Mouse (Mus musculus) bone marrow, adult 2 months (tissue): Measurements from ENCODE around the gene Magi2.

Source experiments
- CTCF ChIP-seq: fragments of 200-500 bp; IDR thresholded peaks from 2 replicates; pipeline ENCODE4 v1.5.1; 2011; ENCODE audit warnings: low read length, control low read depth; ENCODE audit not compliant: control insufficient read depth, insufficient read depth
- POLR2A ChIP-seq: fragments of 200-500 bp; IDR thresholded peaks from 2 replicates; pipeline ENCODE4 v1.6.1; 2011; ENCODE audit warnings: low read depth, mild to moderate bottlenecking, control low read depth, low read length, borderline replicate concordance; ENCODE audit not compliant: control insufficient read depth

DNA sequence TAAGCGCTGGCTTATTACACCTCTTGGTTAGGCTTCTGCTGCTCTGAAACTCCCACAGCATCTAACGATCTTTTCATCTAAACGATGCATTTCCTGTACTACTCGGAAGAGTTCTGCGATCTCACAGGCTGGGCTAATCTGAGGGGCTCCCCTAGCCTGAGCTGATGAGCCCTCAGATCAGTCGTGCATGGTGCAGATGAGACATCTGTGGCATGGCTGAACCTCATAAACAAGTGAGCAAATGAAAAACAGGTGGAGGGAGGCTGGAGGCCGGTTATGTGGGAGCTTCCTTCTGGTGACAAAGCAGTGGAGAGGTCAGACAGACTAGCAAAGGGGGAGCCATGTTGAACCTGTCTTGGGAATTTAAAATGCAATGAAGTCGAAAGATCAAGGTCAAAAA, 1270.1 kb downstream of the Magi2 start:
- TF ChIP-seq CTCF (no peak), POLR2A (no peak)
